Mouse (Mus musculus) kidney, postnatal 0 days (tissue): ENCODE data around the gene Cblb. TPM values are rescaled to one million over a fixed set of nuclear protein-coding genes. Genes with fewer than 3 reads are reported as not detected.

Experiments
- ATAC-seq: fragments of 200-750 bp; cut with Nextera tagmentation; replicated peaks from 2 replicates; pipeline ENCODE4 v1.8.0; 2017; ENCODE audit warnings: low read depth, moderate number of reproducible peaks, moderate TSS enrichment, moderate library complexity; ENCODE audit not compliant: low FRiP score
- DNase-seq: peaks from one replicate; pipeline ENCODE4 v3.0.0-alpha.2; 2016; ENCODE audit warnings: low spot score
- H3K27ac ChIP-seq: fragments of 300-500 bp; sonication (generic); 2 replicates; pipeline ENCODE4 v1.5.1; 2014; ENCODE audit warnings: mild to moderate bottlenecking
- H3K27me3 ChIP-seq: fragments of 300-500 bp; sonication (generic); 2 replicates; pipeline ENCODE4 v1.6.1; 2014; ENCODE audit warnings: low read length, mixed read lengths; ENCODE audit not compliant: insufficient read depth
- H3K36me3 ChIP-seq: fragments of 300-500 bp; sonication (generic); 2 replicates; pipeline ENCODE4 v1.6.1; 2014; ENCODE audit warnings: low read length, mixed read lengths; ENCODE audit not compliant: insufficient read depth
- H3K4me1 ChIP-seq: fragments of 300-500 bp; sonication (generic); replicated peaks from 2 replicates; pipeline ENCODE4 v1.6.1; 2014; ENCODE audit warnings: antibody characterized with exemption, low read length, mixed read lengths; ENCODE audit not compliant: insufficient read depth
- H3K4me2 ChIP-seq: fragments of 300-500 bp; sonication (generic); 2 replicates; pipeline ENCODE4 v1.6.1; 2014; ENCODE audit warnings: mild to moderate bottlenecking, low read length, moderate library complexity, mixed read lengths
- H3K4me3 ChIP-seq: fragments of 300-500 bp; sonication (generic); replicated peaks from 2 replicates; pipeline ENCODE4 v1.5.1; 2014; ENCODE audit warnings: low read depth, low read length
- H3K9ac ChIP-seq: fragments of 300-500 bp; sonication (generic); 2 replicates; pipeline ENCODE4 v1.6.1; 2014; ENCODE audit warnings: low read depth, low read length
- H3K9me3 ChIP-seq: fragments of 300-500 bp; sonication (generic); replicated peaks from 2 replicates; pipeline ENCODE4 v1.6.1; 2016; ENCODE audit warnings: low read length, inconsistent platforms, mixed read lengths
- CTCF ChIP-seq: IDR thresholded peaks from 2 replicates; pipeline ENCODE4 v1.5.1; 2016; ENCODE audit warnings: antibody characterized with exemption, low read depth, mild to moderate bottlenecking, moderate library complexity
- WGBS: fragments of 180-500 bp; shearing (Covaris S2); extraction: QIAGEN DNeasy Blood & Tissue Kit; methylation state at CpG from one replicate; pipeline ENCODE4 v1.1.7; 2014; 5-methylcytosine and 5-hydroxymethylcytosine counted together
- polyA plus RNA-seq: library from polyadenylated mRNA; unstranded; fragments of >200 nt; fragmentation: Nextera tagmentation; extraction: Ambion mirVana; gene quantifications from 2 replicates; pipeline ENCODE4 v1.2.1, GENCODE M21; 2015

Gene Cblb
- polyA plus RNA-seq, 1 experiment from 2014 or later: 7.1 TPM

DNA sequence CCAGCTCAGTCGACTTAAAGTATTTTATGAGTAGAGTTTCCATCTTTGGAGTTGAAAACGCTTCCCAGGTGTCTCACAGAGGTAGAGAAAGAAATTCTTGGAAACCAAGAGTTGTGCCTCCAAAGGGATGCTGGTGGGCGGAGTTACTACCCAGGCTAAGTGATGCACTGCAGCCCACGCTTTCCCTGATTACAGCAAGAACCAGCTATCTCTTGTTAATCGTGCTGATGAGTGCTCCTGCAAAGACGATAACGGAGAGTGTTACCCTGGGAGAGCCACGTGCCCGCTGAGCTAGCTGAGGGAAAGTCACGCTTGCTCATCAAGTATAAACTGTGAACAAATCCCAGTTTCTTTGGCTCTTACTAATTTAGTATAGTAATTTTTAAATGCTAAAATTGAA, 153.3 kb downstream of the Cblb start:
- no peak for DNase-seq
- H3K27me3 ChIP-seq: no peaks in the 10 kb centered on the region
- ATAC-seq: no peak
- peaks cover 21% of the 10 kb centered on the region for H3K36me3 ChIP-seq
- TF ChIP-seq CTCF: no peak
- no peak overlapping the region for H3K4me2 ChIP-seq
- H3K27ac ChIP-seq: no peak overlapping the region
- no peak overlapping the region for H3K9ac ChIP-seq
- no peak overlapping the region for H3K4me3 ChIP-seq
- 93% methylated on average over 10 of the region's 10 CpGs for WGBS
- H3K9me3 ChIP-seq: no peaks in the 10 kb centered on the region
- H3K4me1 ChIP-seq: no peaks in the 10 kb centered on the region

DNA sequence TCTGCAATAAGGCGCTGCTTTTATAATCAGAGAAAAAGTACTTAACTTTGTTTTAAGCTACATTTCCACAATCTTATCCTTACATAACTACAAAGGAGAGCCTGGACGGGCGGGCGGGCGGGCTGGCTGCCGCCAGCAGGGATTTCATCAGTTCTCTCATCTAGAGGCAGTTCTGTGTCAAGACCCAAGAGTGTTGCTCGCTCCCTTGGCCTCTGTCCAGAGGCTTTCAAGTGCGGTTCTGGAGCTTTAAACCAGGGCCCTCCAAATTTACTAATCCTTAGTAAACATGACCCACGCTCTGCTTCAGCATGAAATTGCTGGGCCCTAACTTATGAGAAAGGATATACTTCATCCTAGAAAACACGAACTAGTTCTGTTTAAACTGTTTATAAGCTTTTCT, 155.7 kb downstream of the Cblb start:
- peak; percentile 53 for DNase-seq
- H3K9me3 ChIP-seq: no peaks in the 10 kb centered on the region
- peaks cover 39% of the 10 kb centered on the region for H3K36me3 ChIP-seq
- TF ChIP-seq CTCF: no peak
- ATAC-seq: no peak
- H3K4me2 ChIP-seq: no peak overlapping the region
- no peak overlapping the region for H3K9ac ChIP-seq
- no peak overlapping the region for H3K27ac ChIP-seq
- no peaks in the 10 kb centered on the region for H3K4me1 ChIP-seq
- H3K27me3 ChIP-seq: no peaks in the 10 kb centered on the region
- no peak overlapping the region for H3K4me3 ChIP-seq
- whole genome bisulfite sequencing: 66% methylated on average over 10 of the region's 10 CpGs

DNA sequence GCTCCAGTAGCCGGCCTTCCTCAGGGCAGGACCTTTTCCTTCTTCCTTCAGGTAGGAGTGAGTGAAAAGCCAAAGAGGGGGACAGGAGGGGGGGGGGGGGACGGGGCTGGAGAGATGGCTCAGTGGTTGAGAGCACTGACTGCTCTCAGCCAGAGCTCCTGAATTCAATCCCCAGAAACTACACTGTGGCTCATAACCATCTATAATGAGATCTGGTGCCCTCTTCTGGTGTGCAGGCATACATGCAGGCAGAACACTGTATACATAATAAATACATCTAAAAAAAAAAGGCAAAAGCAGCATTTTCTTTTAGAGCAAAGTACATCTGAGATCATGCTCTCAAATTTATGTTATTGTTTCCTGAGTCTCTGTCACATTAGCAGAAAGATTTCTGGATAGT, 158.1 kb downstream of the Cblb start:
- no peaks in the 10 kb centered on the region for H3K27me3 ChIP-seq
- no peak overlapping the region for H3K9ac ChIP-seq
- H3K4me1 ChIP-seq: no peaks in the 10 kb centered on the region
- H3K4me2 ChIP-seq: no peak overlapping the region
- WGBS: 50% methylated on average over 1 of the region's 2 CpGs
- no peak overlapping the region for H3K4me3 ChIP-seq
- ATAC-seq: no peak
- H3K36me3 ChIP-seq: peaks cover 42% of the 10 kb centered on the region
- no peak overlapping the region for H3K27ac ChIP-seq
- H3K9me3 ChIP-seq: no peaks in the 10 kb centered on the region
- peak; percentile 8 for DNase-seq
- peak; percentile 67 for TF ChIP-seq CTCF

DNA sequence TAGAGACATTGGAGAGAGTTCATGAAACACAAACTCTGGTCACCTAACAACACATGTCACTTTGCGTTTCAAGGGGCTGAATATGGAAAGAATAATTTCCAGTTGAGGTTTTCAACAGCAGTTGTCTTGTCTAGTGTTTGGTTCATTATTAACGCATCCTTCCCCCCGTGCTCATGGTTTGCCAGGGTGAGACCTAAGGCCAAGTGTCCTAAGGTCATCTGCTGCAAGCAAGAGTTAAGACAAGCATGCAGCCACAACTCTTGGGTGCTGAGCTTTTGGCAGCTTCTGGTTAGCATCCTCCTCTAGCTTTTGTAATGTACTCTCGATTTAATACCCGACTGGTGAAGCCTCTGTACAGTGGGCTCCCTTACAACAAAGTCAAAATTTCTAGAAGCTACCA, 159.7 kb downstream of the Cblb start:
- H3K36me3 ChIP-seq: peaks cover 43% of the 10 kb centered on the region
- ATAC-seq (no peak), DNase-seq (no peak)
- WGBS: 84% methylated on average over 5 of the region's 5 CpGs
- no peak for TF ChIP-seq CTCF
- H3K9me3 ChIP-seq: no peaks in the 10 kb centered on the region
- H3K4me2 ChIP-seq: no peak overlapping the region
- H3K4me1 ChIP-seq: no peaks in the 10 kb centered on the region
- no peaks in the 10 kb centered on the region for H3K27me3 ChIP-seq
- H3K27ac ChIP-seq: no peak overlapping the region
- no peak overlapping the region for H3K4me3 ChIP-seq
- no peak overlapping the region for H3K9ac ChIP-seq

DNA sequence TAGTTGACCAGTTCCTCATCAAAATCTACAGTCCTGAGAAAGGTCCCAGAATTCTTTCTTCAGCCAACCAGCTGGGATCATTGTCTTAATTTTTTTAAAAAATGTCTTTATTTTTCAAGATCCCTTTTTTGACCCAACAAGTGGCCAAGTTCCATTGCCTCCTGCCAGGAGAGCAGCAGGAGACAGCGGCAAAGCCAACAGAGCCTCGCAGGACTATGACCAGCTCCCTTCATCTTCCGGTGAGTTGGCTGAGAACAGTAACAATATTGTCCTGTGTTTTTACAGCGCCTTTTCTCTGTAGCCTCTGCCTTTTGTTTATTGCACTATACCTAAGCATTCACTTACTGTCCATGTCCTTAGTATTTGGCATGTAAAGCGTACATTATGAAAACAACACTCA, 163.0 kb downstream of the Cblb start:
- TF ChIP-seq CTCF: no peak

DNA sequence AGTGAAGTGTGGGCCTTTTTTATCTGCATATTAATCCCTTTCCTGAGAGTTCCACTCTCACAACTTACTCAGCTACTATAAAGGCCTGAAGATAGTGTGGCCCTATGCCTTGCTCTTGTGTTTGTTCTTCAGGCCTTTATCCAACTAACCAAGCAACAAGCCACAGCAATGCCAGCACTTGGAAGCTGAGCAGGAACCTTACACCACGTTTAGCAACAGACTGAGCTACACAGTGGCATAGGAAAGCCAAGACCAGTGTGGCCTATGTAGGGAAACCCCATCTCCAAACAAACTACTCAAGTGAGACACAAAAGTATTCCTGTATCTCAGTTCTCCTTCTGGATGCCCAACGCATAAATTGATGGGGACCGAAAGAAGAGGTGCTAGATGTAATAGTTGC, 163.8 kb downstream of the Cblb start:
- peaks cover 31% of the 10 kb centered on the region for H3K36me3 ChIP-seq
- no peak overlapping the region for H3K27ac ChIP-seq
- no peak overlapping the region for H3K4me3 ChIP-seq
- H3K4me2 ChIP-seq: no peak overlapping the region
- TF ChIP-seq CTCF: no peak
- ATAC-seq: no peak
- no peak overlapping the region for H3K9ac ChIP-seq
- H3K27me3 ChIP-seq: no peaks in the 10 kb centered on the region
- DNase-seq: no peak
- no peaks in the 10 kb centered on the region for H3K9me3 ChIP-seq
- 90% methylated on average over 3 of the region's 3 CpGs for WGBS
- H3K4me1 ChIP-seq: no peaks in the 10 kb centered on the region

More for the DNA sequence above, 163.0 kb downstream of the Cblb start:
- WGBS: 95% methylated on average over 5 of the region's 5 CpGs
- no peak overlapping the region for H3K9ac ChIP-seq
- no peaks in the 10 kb centered on the region for H3K9me3 ChIP-seq
- no peak overlapping the region for H3K4me2 ChIP-seq
- no peaks in the 10 kb centered on the region for H3K27me3 ChIP-seq
- no peak for ATAC-seq
- H3K36me3 ChIP-seq: peaks cover 35% of the 10 kb centered on the region
- H3K4me3 ChIP-seq: no peak overlapping the region
- H3K4me1 ChIP-seq: no peaks in the 10 kb centered on the region
- H3K27ac ChIP-seq: no peak overlapping the region
- DNase-seq: no peak

DNA sequence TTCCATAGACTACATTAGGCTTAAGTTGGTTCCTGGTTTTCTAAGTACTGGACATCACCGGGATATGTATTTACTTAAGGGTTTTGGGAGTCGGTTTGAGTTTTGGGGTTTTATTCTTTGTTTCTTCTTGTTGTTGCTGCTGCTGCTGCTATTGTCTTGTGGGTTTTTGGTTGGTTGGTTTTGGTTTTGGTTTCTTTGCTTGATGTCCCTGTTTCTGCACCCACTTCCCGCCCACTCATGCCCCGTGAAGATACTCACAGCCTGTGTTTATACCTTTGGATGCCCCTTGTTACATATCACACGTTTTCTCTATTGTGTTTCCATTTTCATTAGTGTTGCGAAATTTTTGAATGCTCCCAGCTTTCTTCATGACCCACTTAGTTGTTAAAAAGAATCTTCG, 169.1 kb downstream of the Cblb start:
- Histone ChIP-seq H3K27ac (no peak overlapping the region), H3K4me2 (no peak overlapping the region), H3K4me3 (no peak overlapping the region), H3K9me3 (no peaks in the 10 kb centered on the region), H3K36me3 (peaks cover 18% of the 10 kb centered on the region; the same call in 1 of the 2 replicates), H3K27me3 (no peaks in the 10 kb centered on the region), H3K4me1 (no peaks in the 10 kb centered on the region), H3K9ac (no peak overlapping the region)
- ATAC-seq (no peak), DNase-seq (no peak)
- no peak for TF ChIP-seq CTCF
- WGBS: 88% methylated on average over 7 of the region's 7 CpGs
